Mouse (Mus musculus) cerebellum, adult 2 months (tissue): ENCODE results near the gene Slc7a11. TPM values are rescaled to one million over a fixed set of nuclear protein-coding genes. Genes with fewer than 3 reads are reported as not detected.
"Not testable (repeated sequence)": the region's sequence is repeated elsewhere in the genome, so short reads cannot be mapped to it uniquely, and the experiment has no call there.

Experiments
- DNase-seq, 2 experiments: peaks; one replicate each; pipeline ENCODE4 v3.0.0; 2021
- H3K27ac ChIP-seq: fragments of 200-500 bp; 2 replicates; pipeline ENCODE4 v1.5.1; 2012; ENCODE audit warnings: low read length, control low read depth, inconsistent platforms; ENCODE audit not compliant: insufficient read depth
- H3K27me3 ChIP-seq: fragments of 200-500 bp; 2 replicates; pipeline ENCODE4 v1.6.1; 2012; ENCODE audit warnings: inconsistent platforms, mild to moderate bottlenecking, low read length, moderate library complexity; ENCODE audit not compliant: control insufficient read depth, insufficient read depth
- H3K4me1 ChIP-seq: fragments of 200-500 bp; 2 replicates; pipeline ENCODE4 v1.6.1; 2011; ENCODE audit warnings: low read length; ENCODE audit not compliant: control insufficient read depth, insufficient read depth
- H3K4me3 ChIP-seq: fragments of 200-500 bp; replicated peaks from 2 replicates; pipeline ENCODE3; 2011; ENCODE audit warnings: mild to moderate bottlenecking, low read depth, low read length, control low read depth; ENCODE audit not compliant: insufficient read depth
- CTCF ChIP-seq: fragments of 200-500 bp; IDR thresholded peaks from 2 replicates; pipeline ENCODE4 v1.5.1; 2011; ENCODE audit warnings: low read depth, mild to moderate bottlenecking, control low read depth, low read length, moderate library complexity, borderline replicate concordance; ENCODE audit not compliant: insufficient read depth
- POLR2A ChIP-seq: fragments of 200-500 bp; IDR thresholded peaks from 2 replicates; pipeline ENCODE4 v1.6.1; 2011; ENCODE audit warnings: low read length, control low read depth, borderline replicate concordance; ENCODE audit not compliant: insufficient read depth
- WGBS: fragments of 180-500 bp; shearing (Covaris S2); methylation state at CpG from one replicate; pipeline ENCODE4 v1.1.7; 2018; 5-methylcytosine and 5-hydroxymethylcytosine counted together
- polyA plus RNA-seq: library from polyadenylated mRNA; depleted of rRNA; stranded (reverse); fragments of >200 nt; gene quantifications from 2 replicates; pipeline ENCODE4 v1.2.3, GENCODE M21; 2012

Slc7a11 gene
- polyA plus RNA-seq, 1 experiment = 5.7 TPM

DNA sequence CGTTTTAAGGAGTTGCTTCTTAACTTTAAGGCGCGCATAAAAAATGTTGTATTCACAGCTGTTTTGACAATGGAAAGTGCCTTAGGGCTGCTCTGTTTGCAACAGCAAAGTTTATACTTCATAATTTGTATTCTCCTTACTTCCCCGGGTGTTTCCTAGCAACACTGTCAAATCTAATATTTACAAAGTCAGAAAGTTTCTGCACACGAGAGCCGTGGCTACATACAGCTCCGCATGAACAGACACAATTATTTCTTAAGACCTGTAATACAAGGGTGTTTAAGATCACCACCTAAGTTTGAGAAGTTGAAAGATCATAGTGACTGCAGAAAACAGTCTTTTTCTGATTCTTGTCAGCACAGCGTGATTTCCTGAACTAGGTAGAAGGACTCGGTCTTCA, 528 bp upstream of the Slc7a11 start:
- no peak for DNase-seq
- H3K4me3 ChIP-seq = no peak overlapping the region
- 6% methylated on average over 9 of the region's 9 CpGs for WGBS
- H3K27me3 ChIP-seq = no peaks in the 10 kb centered on the region; the same call in 1 of the 2 replicates
- TF ChIP-seq CTCF (no peak), POLR2A (no peak)
- no peak overlapping the region for H3K27ac ChIP-seq
- no peaks in the 10 kb centered on the region for H3K4me1 ChIP-seq

DNA sequence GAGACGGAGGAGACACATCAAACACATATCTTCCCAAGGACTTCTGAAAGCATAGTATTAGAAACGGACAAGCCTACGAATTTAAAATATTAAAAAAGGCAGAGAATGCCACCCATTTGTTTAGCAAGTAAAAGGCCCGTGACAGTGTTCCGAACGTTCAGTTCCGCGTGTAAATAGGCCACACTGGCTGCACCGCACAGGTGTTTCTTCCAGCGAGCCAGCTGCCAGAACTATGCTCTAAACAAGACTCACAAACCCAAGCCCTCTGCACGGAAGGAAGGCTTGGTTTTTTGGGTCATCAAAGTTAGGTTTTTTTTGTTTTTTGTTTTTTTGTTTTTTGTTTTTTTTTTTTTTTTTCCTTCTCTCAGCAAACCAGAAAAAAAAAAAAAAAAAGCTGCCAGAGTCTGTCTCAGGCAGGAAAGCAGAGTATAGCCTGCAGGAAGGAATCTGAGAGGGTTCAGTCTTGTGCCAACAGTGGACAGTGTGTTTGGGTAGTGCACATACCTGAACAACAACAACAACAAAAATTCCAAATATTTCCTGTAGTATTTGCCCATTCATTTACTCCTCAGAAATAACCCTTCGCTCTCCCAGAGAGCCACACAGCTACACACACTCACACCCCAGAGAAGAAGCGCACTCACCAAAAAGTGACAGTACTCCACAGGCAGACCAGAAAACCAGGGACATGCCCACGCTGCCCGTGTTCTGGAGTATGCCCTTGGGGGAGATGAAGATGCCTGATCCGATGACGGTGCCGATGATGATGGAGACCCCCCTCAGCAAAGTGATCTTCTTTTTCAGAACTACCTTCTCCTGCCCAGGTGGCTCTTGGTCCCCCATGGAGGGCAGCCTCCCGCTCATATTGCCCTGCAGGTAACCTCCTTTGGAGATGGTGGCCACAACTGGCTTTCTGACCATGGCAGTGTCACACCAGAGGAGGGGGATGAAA, 797 bp downstream of the Slc7a11 start:
- peak; percentile 8 to 10 for DNase-seq
- Histone ChIP-seq H3K4me3 (peak overlapping the region; percentile 9), H3K27ac (peak overlapping the region; percentile 69; the same call in 1 of the 2 replicates), H3K27me3 (no peaks in the 10 kb centered on the region; the same call in 1 of the 2 replicates), H3K4me1 (no peaks in the 10 kb centered on the region)
- WGBS = 77% methylated on average over 19 of the region's 19 CpGs
- TF ChIP-seq CTCF = no peak
- TF ChIP-seq POLR2A = no peak

DNA sequence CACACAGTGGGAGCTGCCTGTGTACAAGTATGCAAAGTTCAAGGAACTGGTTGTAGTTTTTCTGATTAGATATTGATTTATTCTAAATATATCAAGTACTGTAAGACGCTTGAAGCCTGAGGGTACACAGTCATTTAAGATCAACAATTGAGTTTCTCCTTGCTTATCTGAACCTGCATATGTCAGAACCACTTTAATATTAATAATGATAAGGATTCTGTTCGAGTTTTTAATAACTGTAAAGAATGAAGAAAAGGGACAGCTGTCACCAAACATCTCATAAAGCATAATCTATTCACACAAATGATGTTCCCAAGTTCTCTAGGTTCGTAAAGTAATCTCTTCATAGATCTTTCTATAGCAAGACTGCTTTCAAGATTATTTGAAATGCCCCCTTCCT, 2.1 kb downstream of the Slc7a11 start:
- Histone ChIP-seq H3K27ac (no peak overlapping the region), H3K27me3 (no peaks in the 10 kb centered on the region; the same call in 1 of the 2 replicates), H3K4me3 (no peak overlapping the region), H3K4me1 (no peaks in the 10 kb centered on the region)
- no peak for DNase-seq
- no peak for TF ChIP-seq POLR2A
- TF ChIP-seq CTCF = no peak
- 85% methylated on average over 3 of the region's 3 CpGs for WGBS

DNA sequence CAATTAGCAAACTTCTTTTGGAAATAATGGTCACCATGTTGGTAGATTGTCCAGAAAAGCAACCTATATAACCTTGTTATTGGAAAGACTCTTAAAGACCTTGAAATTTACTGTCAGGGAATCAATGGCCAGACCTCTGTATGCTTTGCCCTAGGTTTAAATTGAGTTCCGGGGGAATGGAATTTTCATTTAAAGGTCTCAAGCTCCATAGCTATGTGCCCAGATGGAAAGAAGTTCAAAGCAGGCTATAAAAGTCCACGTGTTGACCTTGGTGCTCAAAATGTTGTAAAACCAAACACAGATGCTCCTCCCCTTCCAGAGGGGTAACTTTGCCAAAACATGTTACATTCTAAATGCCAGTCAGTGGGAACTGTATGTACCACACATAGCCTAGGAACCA, 3.0 kb downstream of the Slc7a11 start:
- Histone ChIP-seq H3K27me3 (no peaks in the 10 kb centered on the region; the same call in 1 of the 2 replicates), H3K4me3 (no peak overlapping the region), H3K4me1 (no peaks in the 10 kb centered on the region), H3K27ac (no peak overlapping the region)
- DNase-seq = no peak
- 85% methylated on average over 2 of the region's 2 CpGs for WGBS
- TF ChIP-seq POLR2A = no peak

DNA sequence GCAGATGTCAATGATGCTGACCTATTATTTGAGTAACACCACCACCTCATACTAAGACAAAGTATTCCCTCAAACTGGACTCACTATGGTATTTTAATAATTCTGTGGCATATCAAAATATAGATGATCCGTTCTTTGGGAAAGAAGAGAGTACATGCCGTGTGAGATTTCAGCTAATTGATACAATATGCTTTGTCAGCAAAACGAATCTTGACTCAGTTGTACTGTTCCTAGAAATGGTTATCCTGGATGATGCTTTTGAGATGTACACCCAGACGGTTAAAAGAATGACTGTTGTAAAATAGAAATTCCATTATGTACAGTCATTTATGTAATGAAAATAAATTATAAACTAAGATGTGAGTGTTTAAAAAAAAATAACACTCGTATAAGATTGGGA, 4.0 kb downstream of the Slc7a11 start:
- WGBS = 91% methylated on average over 5 of the region's 5 CpGs
- Histone ChIP-seq H3K4me1 (no peaks in the 10 kb centered on the region), H3K4me3 (no peak overlapping the region), H3K27me3 (no peaks in the 10 kb centered on the region; the same call in 1 of the 2 replicates), H3K27ac (no peak overlapping the region)
- TF ChIP-seq POLR2A (no peak), CTCF (no peak)
- no peak for DNase-seq

DNA sequence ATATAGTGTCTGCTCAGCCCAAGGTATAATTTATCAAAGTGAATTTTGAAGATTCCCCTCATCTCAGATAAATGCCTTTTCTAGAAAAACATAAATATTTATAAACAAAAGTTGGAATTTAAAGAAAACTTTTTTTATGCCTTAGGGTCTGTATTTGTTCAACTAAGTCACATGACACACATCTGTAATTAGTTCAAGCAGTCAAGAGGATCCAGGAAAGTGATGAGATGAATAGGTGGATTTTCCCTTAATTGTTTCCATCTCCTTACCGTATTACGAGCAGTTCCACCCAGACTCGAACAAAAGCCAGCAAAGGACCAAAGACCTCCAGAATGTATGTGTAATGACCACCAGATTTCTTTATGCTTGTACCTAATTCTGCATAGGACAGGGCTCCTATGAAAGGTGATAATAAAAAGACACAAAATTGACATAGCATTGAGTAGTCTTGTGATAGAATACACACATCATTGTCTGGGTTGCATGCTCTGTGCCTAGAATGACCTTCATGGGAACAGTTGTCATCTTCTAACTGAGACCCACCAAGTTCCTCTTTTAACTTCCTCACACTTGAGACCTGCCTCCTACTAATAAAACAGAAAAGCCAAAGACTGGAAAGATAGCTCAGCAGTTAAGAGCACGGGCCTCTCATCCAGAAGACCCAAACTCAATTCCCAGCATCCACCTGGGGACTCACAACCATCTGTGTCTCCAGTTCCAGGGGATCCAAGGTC, 4.7 kb downstream of the Slc7a11 start:
- 81% methylated on average over 4 of the region's 4 CpGs for WGBS
- Histone ChIP-seq H3K4me3 (no peak overlapping the region), H3K27ac (no peak overlapping the region), H3K4me1 (no peaks in the 10 kb centered on the region), H3K27me3 (no peaks in the 10 kb centered on the region; the same call in 1 of the 2 replicates)
- TF ChIP-seq CTCF = no peak
- no peak for TF ChIP-seq POLR2A
- no peak for DNase-seq

DNA sequence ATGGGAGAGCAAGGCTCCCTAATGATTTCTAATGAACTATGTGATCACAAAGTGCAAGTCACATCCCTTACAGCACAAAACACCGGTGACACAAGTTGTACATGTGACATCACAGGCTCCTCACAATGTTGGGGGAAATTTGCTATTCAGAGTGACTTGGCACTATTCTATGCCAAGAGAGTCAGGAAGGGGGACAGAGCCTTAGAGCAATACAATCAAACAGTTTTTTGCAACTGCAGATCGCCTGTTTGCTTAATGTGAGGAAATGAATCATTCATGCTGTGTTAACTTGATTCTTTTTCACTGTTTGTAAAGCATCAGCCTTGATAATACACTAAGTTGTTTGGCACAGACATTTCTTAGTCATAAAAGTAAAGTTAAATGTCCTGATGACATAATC, 5.3 kb downstream of the Slc7a11 start:
- not testable (repeated sequence) for H3K4me1 ChIP-seq, H3K27me3 ChIP-seq, H3K4me3 ChIP-seq, DNase-seq, H3K27ac ChIP-seq
- 55% methylated on average over 2 of the region's 2 CpGs for WGBS

DNA sequence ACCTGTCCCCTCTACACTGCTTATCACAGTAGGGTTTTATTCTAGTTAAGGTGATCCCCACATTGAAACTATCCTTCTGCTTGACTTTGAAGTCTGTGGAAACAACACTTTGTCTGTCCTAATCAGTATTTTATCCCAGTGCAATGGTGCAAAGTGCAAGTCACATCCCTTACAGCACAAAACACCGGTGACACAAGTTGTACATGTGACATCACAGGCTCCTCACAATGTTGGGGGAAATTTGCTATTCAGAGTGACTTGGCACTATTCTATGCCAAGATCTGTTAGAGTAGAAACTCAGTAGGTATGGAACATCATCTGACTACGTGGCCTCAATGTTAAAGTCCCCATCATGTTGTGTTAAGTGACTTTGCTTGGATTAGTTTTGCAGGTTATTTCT, 7.0 kb downstream of the Slc7a11 start:
- DNase-seq, H3K4me1 ChIP-seq, H3K4me3 ChIP-seq, H3K27me3 ChIP-seq, H3K27ac ChIP-seq: not testable (repeated sequence)
- 81% methylated on average over 2 of the region's 2 CpGs for WGBS
